Mouse (Mus musculus) testis, adult 2 months (tissue): ENCODE measurements around the gene Nr3c2.

Experiments used
- CTCF ChIP-seq: fragments of 200-500 bp; IDR thresholded peaks from 2 replicates; pipeline ENCODE4 v1.5.1; 2012; ENCODE audit warnings: low read depth, mild to moderate bottlenecking, inconsistent platforms, low read length, moderate library complexity; ENCODE audit not compliant: control insufficient read depth, insufficient read depth, insufficient replicate concordance
- POLR2A ChIP-seq: fragments of 200-500 bp; IDR thresholded peaks from 2 replicates; pipeline ENCODE4 v1.6.1; 2012; ENCODE audit warnings: low read depth, mild to moderate bottlenecking, inconsistent platforms, low read length, moderate library complexity; ENCODE audit not compliant: control insufficient read depth

DNA sequence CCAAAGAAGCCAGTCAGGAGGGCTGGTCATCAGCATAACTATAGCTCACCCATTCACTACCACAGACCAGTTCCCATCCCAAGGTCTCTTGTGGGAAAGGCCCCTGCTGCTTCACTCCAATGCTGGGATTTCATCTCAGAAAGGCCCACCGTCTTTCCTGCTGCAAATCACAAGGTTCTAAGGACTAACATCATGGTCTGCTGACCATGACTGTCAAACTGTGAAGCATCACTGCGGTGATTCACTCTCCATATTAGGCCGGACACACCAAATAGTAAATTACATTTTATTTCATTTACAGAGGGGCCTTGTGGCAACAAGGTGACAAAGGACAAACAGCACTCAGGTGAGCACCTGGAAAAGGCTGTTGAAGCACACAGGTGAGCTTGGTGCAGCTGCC, 350.9 kb downstream of the Nr3c2 start:
- no peak for TF ChIP-seq CTCF
- TF ChIP-seq POLR2A, result no peak
